Mouse (Mus musculus) urinary bladder, postnatal 14 days (tissue): Measurements from ENCODE around the gene Eif5a.

Experiments
- DNase-seq: peaks from one replicate; pipeline ENCODE4 v3.0.0; 2021; ENCODE audit warnings: low spot score

Gene Eif5a

DNA sequence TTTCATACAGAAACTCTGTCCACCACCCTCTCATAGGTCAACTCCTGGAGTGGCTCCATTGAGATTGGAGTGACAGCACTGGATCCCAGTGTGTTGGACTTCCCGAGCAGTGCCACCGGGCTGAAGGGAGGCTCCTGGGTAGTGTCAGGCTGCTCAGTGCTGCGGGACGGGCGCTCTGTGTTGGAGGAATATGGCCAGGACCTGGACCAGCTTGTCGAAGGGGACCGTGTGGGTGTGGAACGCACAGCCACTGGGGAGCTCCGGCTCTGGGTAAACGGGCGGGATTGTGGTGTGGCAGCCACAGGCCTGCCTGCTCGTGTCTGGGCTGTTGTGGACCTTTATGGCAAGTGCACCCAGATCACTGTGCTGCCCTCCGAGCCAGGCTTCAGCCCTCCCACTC lies 18.8 kb downstream of the Eif5a start:
- no peak for DNase-seq

GRCm38 (mm10) chr11:69901993-69902392 lies 19.8 kb downstream of the Eif5a start:
- DNase-seq = peak; percentile 35

DNA sequence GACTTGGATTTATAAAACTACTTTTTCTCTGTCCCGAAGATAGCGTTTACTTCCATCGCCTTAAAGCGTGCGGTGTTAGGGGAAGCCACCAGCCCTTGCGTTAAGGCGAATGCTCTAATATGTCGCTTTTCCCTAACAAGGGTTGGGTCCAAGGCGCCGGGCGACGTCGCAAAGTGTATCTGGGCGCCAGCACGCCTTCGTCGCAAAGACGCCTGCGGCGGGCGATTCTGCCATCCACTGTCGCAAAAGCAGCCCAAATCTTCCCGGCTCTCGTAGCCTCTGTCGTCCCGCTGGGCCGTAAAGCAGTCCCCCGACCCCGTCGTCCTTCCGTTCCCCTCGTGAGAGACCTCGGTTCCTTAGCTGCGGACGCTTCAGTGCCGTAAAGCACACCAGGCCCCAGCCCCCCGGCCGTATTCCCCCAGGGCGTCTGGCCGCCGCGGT lies 20.3 kb downstream of the Eif5a start:
- DNase-seq = peak; percentile 94

DNA sequence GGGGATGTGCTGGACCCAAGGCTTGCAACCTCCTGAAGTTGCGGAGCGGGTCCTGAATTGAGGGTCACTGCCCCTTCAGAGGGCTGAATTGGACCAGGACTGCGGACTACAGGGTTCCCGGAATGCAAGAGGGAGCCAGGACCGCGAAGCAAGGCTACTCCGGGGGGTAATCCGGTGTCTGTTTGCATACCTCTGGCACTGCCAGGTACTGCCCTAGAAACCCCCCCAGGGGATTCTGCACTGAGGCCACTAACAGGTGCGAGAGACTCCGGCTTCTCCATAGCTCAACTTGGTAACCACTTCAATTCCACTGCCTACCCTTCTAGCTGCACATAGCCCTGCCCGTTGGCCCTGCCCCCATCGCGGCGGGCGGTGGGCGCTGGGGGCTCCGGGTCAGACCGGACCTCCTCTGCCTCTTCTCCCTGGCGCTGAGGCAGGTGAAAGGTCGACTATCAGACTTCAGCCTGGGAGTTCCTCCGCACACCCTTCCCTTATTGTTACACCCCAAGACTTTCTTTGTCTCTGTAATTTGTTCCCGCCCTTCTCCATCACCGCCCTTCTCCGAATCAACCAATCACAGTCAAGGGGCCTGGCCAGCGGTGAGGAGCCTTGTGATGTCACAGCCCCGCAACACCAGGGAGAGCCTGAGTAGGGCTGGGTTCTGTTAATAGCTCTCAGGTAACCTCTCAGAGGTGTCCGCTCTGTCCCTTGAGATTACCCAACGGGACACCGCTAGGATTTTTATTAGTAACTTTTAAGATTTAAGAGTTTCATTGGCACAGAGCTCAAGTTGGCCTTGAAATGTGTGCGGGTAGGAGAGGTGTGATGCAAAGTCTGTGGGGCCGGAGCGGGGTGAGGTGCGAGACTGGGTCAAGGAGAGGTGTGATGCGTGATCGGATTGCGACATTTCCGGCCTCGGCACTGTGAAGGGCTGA lies 21.0 kb downstream of the Eif5a start, which contains the start of the genes 2810408A11Rik and Neurl4:
2810408A11Rik (minus strand) TSS at position 517 of the 935 bp plus-strand sequence.
Neurl4 (plus strand) TSS at position 602 of the 935 bp plus-strand sequence.
- DNase-seq = peak; percentile 91

DNA sequence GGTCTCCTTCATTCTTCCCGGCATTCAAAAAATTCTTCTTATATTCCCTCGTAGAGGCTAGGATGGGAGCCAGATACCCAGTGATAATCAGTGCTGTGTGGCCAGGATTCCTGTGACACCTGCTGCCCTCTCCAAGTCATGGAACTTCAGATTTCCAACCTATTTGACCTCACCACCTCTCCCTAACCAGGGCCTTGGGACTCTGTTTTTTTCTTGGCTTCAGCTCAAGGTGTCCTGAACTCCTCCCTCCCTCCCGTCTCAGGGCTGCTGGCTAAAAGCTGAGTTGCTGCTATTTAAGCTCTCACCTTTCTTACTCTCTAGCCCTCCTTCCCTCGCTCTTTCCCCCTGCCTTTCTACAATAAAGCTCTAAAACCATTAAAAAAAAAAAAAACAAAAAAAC lies 21.9 kb downstream of the Eif5a start:
- DNase-seq = no peak

- DNase-seq = no peak
These were observed 26.5 kb downstream of the Eif5a start, which contains the start of gene Acap1 for GRCm38 (mm10) chr11:69895291-69895690. Gene Acap1, minus strand, starts transcription at chr11:69895539.

DNA sequence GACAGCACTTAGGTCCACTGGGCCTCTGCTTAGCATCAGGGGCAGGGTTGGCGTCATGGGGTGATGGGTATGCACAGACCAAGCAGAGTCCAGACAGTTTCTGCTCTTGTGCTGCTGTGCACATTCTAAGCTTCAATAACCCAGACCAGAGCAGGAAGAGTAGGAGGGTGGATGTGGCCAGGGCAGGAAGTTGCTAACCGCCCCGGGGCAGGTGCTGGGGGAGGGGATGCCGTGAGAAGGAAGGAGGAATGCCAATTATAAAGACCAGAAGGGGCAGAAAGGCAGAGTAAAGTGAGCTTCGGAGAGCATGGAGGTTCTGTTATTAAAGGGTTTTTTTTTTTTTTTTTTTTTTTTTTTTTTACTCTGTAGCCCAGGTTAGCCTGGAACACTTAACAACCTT lies 27.1 kb downstream of the Eif5a start:
- DNase-seq = peak; percentile 50

DNA sequence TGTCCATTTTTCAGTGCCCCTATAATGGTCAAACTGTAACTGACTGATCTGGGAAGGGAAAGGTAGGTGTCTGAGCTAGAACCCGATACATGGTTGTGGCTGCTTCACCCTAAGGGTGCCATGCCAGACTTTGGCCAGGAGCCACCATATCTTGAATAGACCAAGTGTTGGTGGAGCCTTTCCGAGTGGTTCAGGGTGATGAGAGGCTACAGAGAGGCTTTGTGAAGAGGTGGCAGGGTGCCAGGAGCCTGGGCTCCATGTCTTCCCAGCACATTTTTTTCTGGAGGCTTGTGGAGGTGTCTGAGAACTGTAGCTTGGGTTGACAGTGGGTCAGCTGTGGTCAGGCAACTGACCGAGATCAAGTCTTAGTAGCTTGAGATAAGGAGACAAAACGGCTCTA lies 30.3 kb downstream of the Eif5a start:
- DNase-seq = no peak

- no peak for DNase-seq
These were observed 34.7 kb downstream of the Eif5a start for GRCm38 (mm10) chr11:69886907-69887635.

GRCm38 (mm10) chr11:69884663-69885062 lies 37.1 kb downstream of the Eif5a start:
- no peak for DNase-seq

DNA sequence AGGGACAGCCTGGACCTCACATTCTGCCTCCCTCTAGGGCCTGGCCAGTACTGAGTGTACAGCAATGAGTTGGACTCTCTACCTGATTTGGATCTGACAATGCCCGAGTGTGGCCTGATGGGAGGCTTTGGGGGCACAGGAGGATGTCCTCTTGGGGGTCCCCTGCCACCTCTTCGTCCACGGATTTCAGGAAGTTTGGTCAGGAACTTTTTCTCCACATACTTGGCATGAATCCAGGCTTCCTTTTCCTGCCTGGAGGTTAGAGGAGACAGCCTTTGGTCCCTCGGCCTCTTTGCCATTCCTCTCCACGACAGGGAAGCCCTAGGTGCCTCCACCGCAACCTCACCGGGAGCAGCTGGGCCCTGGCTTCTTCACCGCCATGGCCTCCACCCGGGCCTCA lies 37.5 kb downstream of the Eif5a start:
- no peak for DNase-seq

GRCm38 (mm10) chr11:69883527-69884151 lies 38.1 kb downstream of the Eif5a start:
- DNase-seq = peak; percentile 32

GRCm38 (mm10) chr11:69883066-69883465 lies 38.7 kb downstream of the Eif5a start:
- peak; percentile 42 for DNase-seq

DNA sequence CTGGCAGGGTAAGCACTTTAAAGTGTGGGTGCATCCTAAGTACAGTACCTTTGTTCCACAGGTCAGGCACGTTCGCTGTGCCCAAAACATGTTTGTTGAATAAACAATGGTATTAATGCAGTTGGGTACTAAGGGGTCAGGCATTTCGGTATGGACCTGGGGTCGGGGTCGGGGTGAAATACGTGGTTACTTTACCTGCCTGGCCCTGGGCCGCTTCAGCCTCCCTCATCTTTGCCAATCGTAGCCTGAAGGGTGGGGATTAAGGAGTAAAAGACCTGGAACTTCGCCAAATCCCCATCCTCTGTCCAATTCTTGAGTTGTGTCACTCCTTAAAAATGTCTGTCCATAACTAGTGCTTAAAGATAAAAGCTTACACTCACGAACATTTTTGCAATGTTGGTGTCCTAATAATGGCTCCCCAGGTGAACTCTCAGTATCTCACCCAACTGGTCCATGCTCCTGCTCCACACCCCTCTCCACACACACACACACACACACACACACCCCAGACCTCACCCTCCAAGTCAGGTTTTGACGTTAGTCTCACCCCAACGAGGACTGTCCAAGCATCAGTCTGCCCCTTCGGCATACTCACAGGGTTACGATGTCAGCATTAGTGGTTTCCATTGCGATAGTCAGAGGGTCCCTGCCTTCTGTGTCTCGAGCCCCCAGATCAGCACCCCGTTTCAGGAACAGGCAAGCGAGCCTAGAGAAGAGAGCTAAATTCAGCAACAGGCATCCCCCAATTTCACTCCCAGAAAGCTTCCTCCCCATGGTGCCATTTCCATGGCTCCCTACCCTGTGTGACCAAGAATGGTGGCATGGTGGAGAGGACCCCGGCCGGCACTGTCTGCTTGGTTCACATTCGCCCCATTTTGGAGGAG lies 39.7 kb downstream of the Eif5a start:
- DNase-seq = no peak

- peak; percentile 95 for DNase-seq
These were observed 40.7 kb downstream of the Eif5a start, which contains the start of gene Kctd11 for GRCm38 (mm10) chr11:69880853-69881603. Gene Kctd11, minus strand, starts transcription at chr11:69881406.

DNA sequence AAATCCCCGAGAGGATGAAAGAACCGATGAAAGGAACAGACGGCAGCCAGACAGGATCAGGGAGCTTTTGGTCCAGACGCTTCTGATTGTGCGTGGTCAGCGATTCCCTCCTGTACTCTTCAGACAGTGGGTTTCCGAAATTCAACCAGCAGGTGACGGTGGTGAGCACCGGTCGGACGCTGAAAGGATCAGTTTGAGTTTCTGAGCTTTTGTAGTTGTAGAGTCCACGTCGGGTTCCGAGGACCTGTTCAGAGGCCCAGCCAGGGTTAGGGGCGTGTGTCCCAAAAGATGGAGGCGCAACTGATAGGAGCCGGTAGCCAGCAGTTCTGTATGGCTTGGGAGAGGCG lies 41.3 kb downstream of the Eif5a start:
- peak; percentile 77 for DNase-seq

GRCm38 (mm10) chr11:69879711-69880110 lies 42.0 kb downstream of the Eif5a start:
- no peak for DNase-seq

DNA sequence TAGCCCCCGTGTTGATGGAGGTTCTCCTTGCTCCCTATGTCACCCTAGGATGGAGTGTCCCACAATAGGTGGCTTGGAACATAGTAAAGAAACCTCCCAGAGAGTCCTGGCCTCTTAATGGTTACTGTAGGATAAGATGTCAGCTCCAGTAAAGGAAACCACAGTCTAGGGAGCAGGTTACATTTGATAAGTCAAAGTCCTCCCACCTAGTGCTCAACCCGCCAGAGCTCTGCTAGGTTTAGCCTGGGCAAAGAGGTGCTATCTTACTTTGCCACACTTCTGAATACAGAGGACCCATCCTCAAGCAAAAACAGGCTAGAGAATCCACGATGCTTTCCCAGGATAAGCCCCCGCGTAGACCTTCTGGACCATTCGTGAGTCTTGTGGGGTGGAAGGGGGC lies 42.8 kb downstream of the Eif5a start:
- no peak for DNase-seq

DNA sequence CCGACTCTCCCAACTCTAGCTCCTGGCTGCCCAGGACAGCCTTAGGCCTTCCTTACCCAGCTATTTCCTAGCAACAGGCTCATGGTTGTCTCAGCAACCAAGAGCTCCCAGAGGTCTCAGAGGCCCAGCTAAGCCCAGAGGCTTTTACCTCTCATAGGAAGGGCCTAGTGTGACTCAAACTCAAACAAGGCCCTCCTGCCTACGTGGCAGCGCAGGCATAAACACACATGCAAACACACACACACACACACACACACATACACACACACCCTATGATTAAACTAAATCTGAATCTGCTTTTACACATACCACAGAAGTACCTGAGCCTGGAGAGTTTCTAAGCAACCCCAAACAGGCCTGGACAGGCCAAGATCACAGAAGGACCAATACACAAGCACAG lies 43.4 kb downstream of the Eif5a start:
- DNase-seq = peak; percentile 43

GRCm38 (mm10) chr11:69877878-69878277 lies 43.9 kb downstream of the Eif5a start, which contains the start of gene Tmem95:
Gene Tmem95, minus strand, starts transcription at chr11:69878018.
- DNase-seq = no peak
